13 mouse cellular contexts compared by ENCODE assay signal in the genomic region with DNA sequence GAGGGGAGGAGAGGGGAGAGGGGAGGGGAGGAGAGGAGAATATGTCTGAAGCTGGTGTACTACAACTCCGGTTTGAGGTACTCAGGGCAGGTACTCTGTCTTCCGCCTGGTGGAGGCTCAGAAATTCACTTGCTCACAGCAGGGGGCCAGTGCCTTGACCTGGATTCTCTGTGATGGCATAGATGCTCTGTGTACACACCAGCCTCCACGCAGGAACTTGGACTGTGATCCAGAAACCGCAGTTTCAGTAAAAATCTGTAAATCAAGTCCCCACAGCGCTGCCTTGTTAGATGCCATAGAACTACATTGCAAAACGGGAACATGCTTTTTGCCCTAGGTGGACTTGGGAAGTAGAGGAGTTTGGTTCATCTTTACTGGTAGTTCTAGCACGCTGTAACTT. TPM values are rescaled to one million over a fixed set of nuclear protein-coding genes. Genes with fewer than 3 reads are reported as not detected.
DNase-seq lines count a peak whose midpoint lies in the region; ATAC-seq and TF ChIP-seq lines count a peak whose summit lies in the region.
"Had no signal": no experiment of that assay in that cellular context is flagged by ENCODE, and none has a peak within 500 bp of the region (broad histone marks: within the 10 kb centered on the region; RNA-seq: fewer than 3 reads in every experiment).

No protein-coding gene starts in this region.

- no peaks in the 10 kb centered on the region for H3K36me3 ChIP-seq in kidney, embryonic 15.5 days
- H3K36me3 ChIP-seq in kidney, postnatal 0 days (ENCODE audit: insufficient read depth, low read length) = no peaks in the 10 kb centered on the region
- H3K36me3 ChIP-seq in thymus, adult 2 months (ENCODE audit: control insufficient read depth, insufficient read depth, low read length) = no peaks in the 10 kb centered on the region
- H3K36me3 ChIP-seq: embryonic facial prominence, embryonic 10.5 days; limb, embryonic 12.5 days; midbrain, embryonic 13.5 days had no signal

- TF ChIP-seq POLR2A in thymus, adult 2 months (IDR thresholded peaks at IDR 0.05; ENCODE audit: control insufficient read depth, extremely low read depth, insufficient read depth, low read length, poor library complexity) = no peak

- no peak overlapping the region for H3K4me3 ChIP-seq in kidney, embryonic 15.5 days (replicated peaks)
- H3K4me3 ChIP-seq in kidney, postnatal 0 days (replicated peaks; ENCODE audit: low read depth, low read length) = no peak overlapping the region
- no peak overlapping the region for H3K4me3 ChIP-seq in thymus, adult 2 months (ENCODE audit: control insufficient read depth, insufficient read depth, low read length)
- H3K4me3 ChIP-seq: embryonic facial prominence, embryonic 10.5 days; limb, embryonic 12.5 days; midbrain, embryonic 13.5 days had no signal

- no peaks in the 10 kb centered on the region for H3K9me3 ChIP-seq in kidney, embryonic 15.5 days (replicated peaks)
- H3K9me3 ChIP-seq in kidney, postnatal 0 days (replicated peaks; ENCODE audit: low read length) = no peaks in the 10 kb centered on the region
- H3K9me3 ChIP-seq: embryonic facial prominence, embryonic 10.5 days; limb, embryonic 12.5 days; midbrain, embryonic 13.5 days had no signal

- intact Hi-C loops in gastrocnemius, postnatal 14 days (cut with DNase I; ENCODE audit: low total_unique reads) = no loop called here

- no peak overlapping the region for H3K9ac ChIP-seq in kidney, embryonic 15.5 days
- no peak overlapping the region for H3K9ac ChIP-seq in kidney, postnatal 0 days (ENCODE audit: low read depth, low read length)
- H3K9ac ChIP-seq: limb, embryonic 12.5 days; midbrain, embryonic 13.5 days had no signal

- H3K27me3 ChIP-seq in kidney, embryonic 15.5 days = no peaks in the 10 kb centered on the region
- no peaks in the 10 kb centered on the region for H3K27me3 ChIP-seq in kidney, postnatal 0 days (ENCODE audit: insufficient read depth, low read length)
- H3K27me3 ChIP-seq in thymus, adult 2 months (ENCODE audit: control insufficient read depth, insufficient read depth, low read length) = no peaks in the 10 kb centered on the region
- H3K27me3 ChIP-seq: limb, embryonic 12.5 days had no signal

- 0 out of 2 replicates have a peak, but pooled peaks have one; percentile 9 for TF ChIP-seq CTCF in kidney, postnatal 0 days (IDR thresholded peaks at IDR 0.05; ENCODE audit: low read depth)
- no peak for TF ChIP-seq CTCF in thymus, adult 2 months (IDR thresholded peaks at IDR 0.05; ENCODE audit: borderline replicate concordance, control insufficient read depth, extremely low read depth, insufficient read depth, low read length, poor library complexity)

- peaks cover 28% of the 10 kb centered on the region for H3K4me1 ChIP-seq in kidney, embryonic 15.5 days
- no peaks in the 10 kb centered on the region for H3K4me1 ChIP-seq in kidney, postnatal 0 days (replicated peaks; ENCODE audit: insufficient read depth, low read length)
- peaks cover 5% of the 10 kb centered on the region for H3K4me1 ChIP-seq in thymus, adult 2 months (replicated peaks; ENCODE audit: control insufficient read depth, insufficient read depth, low read length)
- H3K4me1 ChIP-seq: limb, embryonic 12.5 days; midbrain, embryonic 13.5 days had no signal

- ATAC-seq in kidney, embryonic 15.5 days (replicated peaks; ENCODE audit: low FRiP score) = no peak
- no peak for ATAC-seq in kidney, postnatal 0 days (replicated peaks; ENCODE audit: low FRiP score, low read depth)
- ATAC-seq: midbrain, embryonic 13.5 days had no signal

- WGBS in kidney, embryonic 15.5 days = 64% methylated on average over 7 of the region's 7 CpGs
- 63% methylated on average over 7 of the region's 7 CpGs for WGBS in kidney, postnatal 0 days
- 62% methylated on average over 7 of the region's 7 CpGs for WGBS in thymus, adult 2 months

- H3K27ac ChIP-seq in kidney, embryonic 15.5 days = no peak overlapping the region
- no peak overlapping the region for H3K27ac ChIP-seq in kidney, postnatal 0 days
- H3K27ac ChIP-seq in thymus, adult 2 months (ENCODE audit: control insufficient read depth, insufficient read depth, low read length) = no peak overlapping the region
- H3K27ac ChIP-seq: limb, embryonic 12.5 days; midbrain, embryonic 13.5 days had no signal

- peak; percentile 41 for DNase-seq in adrenal gland, adult 8-10 months
- DNase-seq in adrenal gland, postnatal 4 days (ENCODE audit: low spot score in 2 of 2) = no peak
- peak; percentile 47 for DNase-seq in kidney, adult 18-20 months
- DNase-seq in kidney, postnatal 0 days (ENCODE audit: low spot score) = no peak
- DNase-seq in retina, embryonic 14.5 days (ENCODE audit: low spot score) = peak; percentile 28
- no peak for DNase-seq in gastrocnemius, postnatal 14 days
- DNase-seq in thymus, adult 2 months = no peak
- DNase-seq: heart, adult 11 months; lung, postnatal 10 days had no signal

- H3K4me2 ChIP-seq in kidney, embryonic 15.5 days = no peak overlapping the region
- no peak overlapping the region for H3K4me2 ChIP-seq in kidney, postnatal 0 days (ENCODE audit: low read length)
- H3K4me2 ChIP-seq: limb, embryonic 12.5 days; midbrain, embryonic 13.5 days had no signal

RNA-seq across cellular contexts. Expression of a gene that starts 44.4 kb away (rescaled TPM):
- 100 to 1,000 TPM; 302 to 463 (median 440) TPM for total RNA-seq in adrenal gland, adult 8-10 months (2022)
- 100 to 1,000 TPM; 463 to 511 TPM for total RNA-seq in adrenal gland, postnatal 4 days (2021)
- 518 and 543 TPM in 2 replicates for polyA plus RNA-seq in kidney, embryonic 15.5 days (2015; fragmentation: Nextera tagmentation; extraction: Ambion mirVana)
- 718 and 754 TPM in 2 replicates for polyA plus RNA-seq in kidney, postnatal 0 days (2015; fragmentation: Nextera tagmentation; extraction: Ambion mirVana)
- total RNA-seq in gastrocnemius, postnatal 14 days (2021) = 1 to 10 TPM; 6.5 to 8.0 TPM
- polyA plus RNA-seq in thymus, adult 2 months (2012; rRNA removed) = 114 and 118 TPM in 2 replicates

Comparison
In these comparisons a context has a peak if more than half of its experiments do, and no peak if none do; other contexts are left out.
1. DNase-seq: peak in adrenal gland, adult 8-10 months (single experiment), kidney, adult 18-20 months (single experiment) and retina, embryonic 14.5 days (single experiment); none in adrenal gland, postnatal 4 days (0 of 2), kidney, postnatal 0 days (single experiment), gastrocnemius, postnatal 14 days (single experiment) and thymus, adult 2 months (single experiment).
2. RNA of a gene that starts 44.4 kb away (total RNA-seq): 463 to 511 TPM in adrenal gland, postnatal 4 days and 302 to 463 TPM in adrenal gland, adult 8-10 months; 6.5 to 8.0 TPM in gastrocnemius, postnatal 14 days; every median in the first group is over 10 times any median in the second.